Mouse (Mus musculus) olfactory bulb, adult 2 months (tissue): ENCODE measurements at regions not wholly inside any gene's neighbourhood (a gene's known extent, or its start where the extent isn't known, plus 50 kb on each side); places are given as distances from the start of the nearest gene placed in this dataset.

ENCODE experiments used
- CTCF ChIP-seq: fragments of 200-500 bp; IDR thresholded peaks from 2 replicates; pipeline ENCODE4 v1.5.1; 2012; ENCODE audit warnings: low read depth, mild to moderate bottlenecking, low read length, moderate library complexity; ENCODE audit not compliant: insufficient read depth
- POLR2A ChIP-seq: fragments of 200-500 bp; IDR thresholded peaks from 2 replicates; pipeline ENCODE4 v1.6.1; 2012; ENCODE audit warnings: mild to moderate bottlenecking, low read depth, low read length, moderate library complexity; ENCODE audit not compliant: insufficient read depth

DNA sequence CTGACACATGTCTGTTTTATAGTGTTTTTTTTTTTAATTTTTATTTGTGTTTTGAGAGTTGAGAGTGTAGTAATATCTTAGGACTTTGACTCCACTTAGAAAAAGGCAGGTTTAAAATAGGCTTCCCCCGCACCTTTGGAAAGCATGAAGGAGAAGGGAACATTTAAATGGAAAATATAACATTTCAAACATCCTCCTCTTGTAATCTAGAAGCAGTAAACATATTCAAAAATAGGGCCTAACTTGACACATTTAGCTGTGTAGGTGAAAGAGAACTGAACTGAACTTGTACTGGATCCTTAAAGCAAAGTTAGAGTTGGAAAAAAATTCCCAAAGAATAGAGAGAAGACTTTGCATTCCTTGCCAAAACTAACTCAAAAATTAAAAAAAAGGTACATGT is 343.1 kb downstream of the Impad1 start:
- no peak for TF ChIP-seq POLR2A
- no peak for TF ChIP-seq CTCF
